Mouse (Mus musculus): ENCODE data around the gene Cdr1. TPM values are rescaled to one million over a fixed set of nuclear protein-coding genes. Genes with fewer than 3 reads are reported as not detected.

The Cdr1 gene
- polyA plus RNA-seq, 1 experiment: not detected

GRCm38 (mm10) chrX:61145416-61145815, 39.9 kb downstream of the Cdr1 start:
- Histone ChIP-seq H3K4me1 (replicated peaks; ENCODE audit: control insufficient read depth, insufficient read depth, low read length) (no peaks in the 10 kb centered on the region), H3K36me3 (ENCODE audit: control insufficient read depth, insufficient read depth, low read length) (no peaks in the 10 kb centered on the region), H3K4me3 (ENCODE audit: control insufficient read depth, insufficient read depth, low read length) (no peak overlapping the region), H3K27ac (ENCODE audit: control insufficient read depth, insufficient read depth, low read length) (no peak overlapping the region), H3K27me3 (ENCODE audit: control insufficient read depth, insufficient read depth, low read length) (no peaks in the 10 kb centered on the region)
- 83% methylated on average over 2 of the region's 2 CpGs for WGBS
- no peak for DNase-seq
- TF ChIP-seq POLR2A (IDR thresholded peaks at IDR 0.05; ENCODE audit: control insufficient read depth, extremely low read depth, insufficient read depth, low read length, poor library complexity) (no peak), CTCF (IDR thresholded peaks at IDR 0.05; ENCODE audit: borderline replicate concordance, control insufficient read depth, extremely low read depth, insufficient read depth, low read length, poor library complexity) (no peak)

- Histone ChIP-seq H3K36me3 (ENCODE audit: control insufficient read depth, insufficient read depth, low read length) (no peaks in the 10 kb centered on the region), H3K4me1 (replicated peaks; ENCODE audit: control insufficient read depth, insufficient read depth, low read length) (no peaks in the 10 kb centered on the region), H3K4me3 (ENCODE audit: control insufficient read depth, insufficient read depth, low read length) (no peak overlapping the region), H3K27ac (ENCODE audit: control insufficient read depth, insufficient read depth, low read length) (no peak overlapping the region), H3K27me3 (ENCODE audit: control insufficient read depth, insufficient read depth, low read length) (no peaks in the 10 kb centered on the region)
- no peak for TF ChIP-seq POLR2A (IDR thresholded peaks at IDR 0.05; ENCODE audit: control insufficient read depth, extremely low read depth, insufficient read depth, low read length, poor library complexity)
- no peak for TF ChIP-seq CTCF (IDR thresholded peaks at IDR 0.05; ENCODE audit: borderline replicate concordance, control insufficient read depth, extremely low read depth, insufficient read depth, low read length, poor library complexity)
- no peak for DNase-seq
- 83% methylated on average over 4 of the region's 4 CpGs for WGBS
Observed at GRCm38 (mm10) chrX:61134592-61134991, 50.8 kb downstream of the Cdr1 start.

Data from thymus, adult 2 months (tissue).